Comparison of ENCODE assay signal across 8 mouse cellular contexts in the genomic region with DNA sequence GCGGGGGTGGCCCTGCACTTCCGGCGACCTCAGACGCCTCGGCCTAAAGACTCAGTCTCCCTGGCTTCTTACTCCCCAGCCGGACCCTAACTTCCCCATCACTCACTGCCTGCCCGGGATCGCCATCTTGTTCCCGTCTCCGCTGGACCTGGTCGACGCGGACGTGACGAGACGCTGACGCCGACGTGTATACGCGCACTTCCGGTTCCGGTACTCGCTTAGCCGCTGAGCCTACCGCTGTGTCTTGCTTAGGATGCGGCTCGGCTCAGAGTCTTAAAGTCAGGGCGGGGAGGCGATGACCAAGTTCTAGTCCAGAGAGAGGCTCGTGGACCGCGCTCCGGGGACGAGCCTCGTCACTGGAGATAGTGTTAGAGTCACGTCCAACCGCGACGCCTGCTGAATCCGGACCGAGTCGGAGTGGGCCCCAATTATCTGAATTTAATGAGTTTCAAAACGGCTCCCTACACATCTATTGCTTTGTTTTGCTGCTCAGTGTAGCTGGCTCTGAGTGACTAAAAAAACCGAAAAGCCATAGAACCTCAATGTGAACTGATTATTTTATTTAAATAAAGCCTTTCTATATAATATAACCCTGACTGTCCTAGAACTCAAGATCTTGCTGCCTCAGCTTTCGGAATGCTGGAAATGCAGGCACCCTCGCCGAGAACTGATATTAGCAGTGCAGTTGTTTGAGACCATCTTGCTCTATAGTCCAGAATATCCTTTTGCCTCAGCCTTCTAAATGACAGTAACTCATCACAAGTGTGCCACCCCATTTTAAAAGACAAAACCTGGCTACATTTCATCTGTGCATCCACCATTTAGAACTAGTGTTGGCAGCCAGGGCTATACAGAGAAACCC. TPM values are rescaled to one million over a fixed set of nuclear protein-coding genes. Genes with fewer than 3 reads are reported as not detected.
DNase-seq lines count a peak whose midpoint lies in the region; ATAC-seq and TF ChIP-seq lines count a peak whose summit lies in the region.

Gene Nsrp1, minus strand, starts transcription at position 163 of the 862 bp plus-strand sequence.

- WGBS in heart, embryonic 12.5 days = 4% methylated on average over 48 of the region's 48 CpGs
- 4% methylated on average over 48 of the region's 48 CpGs for WGBS in kidney, postnatal 0 days
- 4% methylated on average over 48 of the region's 48 CpGs for WGBS in liver, embryonic 11.5 days
- 4% methylated on average over 48 of the region's 48 CpGs for WGBS in stomach, embryonic 14.5 days

- H3ac ChIP-seq in C2C12 (ENCODE audit: control insufficient read depth, insufficient read length, low read depth) = peak within 1 kb of the TSS; percentile 79

- H3K4me2 ChIP-seq in heart, embryonic 12.5 days = peak within 1 kb of the TSS; percentile 88
- peak within 1 kb of the TSS; percentile 76 for H3K4me2 ChIP-seq in kidney, postnatal 0 days (ENCODE audit: low read length)
- H3K4me2 ChIP-seq in liver, embryonic 11.5 days = peak within 1 kb of the TSS; percentile 76
- peak within 1 kb of the TSS; percentile 77 for H3K4me2 ChIP-seq in stomach, embryonic 14.5 days (replicated peaks; ENCODE audit: low read depth, low read length)

- peaks cover 28% of the 10 kb centered on the region for H3K36me3 ChIP-seq in C2C12 (ENCODE audit: control insufficient read depth, insufficient read depth)
- H3K36me3 ChIP-seq in erythroblast, embryonic 14.5 days (ENCODE audit: control insufficient read depth) = peaks cover 24% of the 10 kb centered on the region
- H3K36me3 ChIP-seq in heart, embryonic 12.5 days = peaks cover 26% of the 10 kb centered on the region
- H3K36me3 ChIP-seq in kidney, postnatal 0 days (ENCODE audit: insufficient read depth, low read length) = peaks cover 14% of the 10 kb centered on the region; the same call in 1 of the 2 replicates
- peaks cover 7% of the 10 kb centered on the region; the same call in 1 of the 2 replicates for H3K36me3 ChIP-seq in liver, embryonic 11.5 days (ENCODE audit: control insufficient read depth, insufficient read depth, low read length)
- H3K36me3 ChIP-seq in stomach, embryonic 14.5 days (ENCODE audit: control insufficient read depth, insufficient read depth, low read length) = peaks cover 15% of the 10 kb centered on the region

- peaks cover 20% of the 10 kb centered on the region for H3K79me3 ChIP-seq in C2C12 (ENCODE audit: low read depth)

- H3K4me1 ChIP-seq in erythroblast, embryonic 14.5 days (ENCODE audit: control insufficient read depth) = peaks cover 15% of the 10 kb centered on the region
- H3K4me1 ChIP-seq in heart, embryonic 12.5 days (replicated peaks) = no peaks in the 10 kb centered on the region
- H3K4me1 ChIP-seq in kidney, postnatal 0 days (replicated peaks; ENCODE audit: insufficient read depth, low read length) = 0 out of 2 replicates have a peak, but pooled peaks cover 3% of the 10 kb centered on the region
- H3K4me1 ChIP-seq in liver, embryonic 11.5 days (replicated peaks; ENCODE audit: control insufficient read depth, insufficient read depth, low read length) = peaks cover 3% of the 10 kb centered on the region; the same call in 1 of the 2 replicates
- H3K4me1 ChIP-seq in stomach, embryonic 14.5 days (ENCODE audit: control insufficient read depth, insufficient read depth, low read length) = no peaks in the 10 kb centered on the region

- H3K27me3 ChIP-seq in C2C12 (ENCODE audit: control insufficient read depth, insufficient read depth, insufficient read length) = peaks cover 7% of the 10 kb centered on the region
- peaks cover 20% of the 10 kb centered on the region for H3K27me3 ChIP-seq in erythroblast, embryonic 14.5 days (ENCODE audit: control insufficient read depth)
- peaks cover 23% of the 10 kb centered on the region for H3K27me3 ChIP-seq in heart, embryonic 12.5 days (replicated peaks)
- no peaks in the 10 kb centered on the region for H3K27me3 ChIP-seq in kidney, postnatal 0 days (ENCODE audit: insufficient read depth, low read length)
- no peaks in the 10 kb centered on the region for H3K27me3 ChIP-seq in liver, embryonic 11.5 days (replicated peaks; ENCODE audit: control insufficient read depth, insufficient read depth, low read length)
- H3K27me3 ChIP-seq in stomach, embryonic 14.5 days (ENCODE audit: control insufficient read depth, insufficient read depth, low read length) = no peaks in the 10 kb centered on the region

- peaks cover 48% of the 10 kb centered on the region for H3K79me2 ChIP-seq in C2C12 (ENCODE audit: control insufficient read depth, insufficient read depth)

- peak within 1 kb of the TSS; percentile 98 for H3K4me3 ChIP-seq in C2C12 (ENCODE audit: insufficient read depth, poor library complexity, severe bottlenecking)
- peak within 1 kb of the TSS; percentile 97 for H3K4me3 ChIP-seq in erythroblast, embryonic 14.5 days (replicated peaks)
- H3K4me3 ChIP-seq in heart, embryonic 12.5 days = peak within 1 kb of the TSS; percentile 70
- peak within 1 kb of the TSS; percentile 93 for H3K4me3 ChIP-seq in kidney, postnatal 0 days (replicated peaks; ENCODE audit: low read depth, low read length)
- peak within 1 kb of the TSS; percentile 77 for H3K4me3 ChIP-seq in liver, embryonic 11.5 days (ENCODE audit: low read depth, low read length)
- H3K4me3 ChIP-seq in stomach, embryonic 14.5 days (ENCODE audit: low read depth, low read length) = peak within 1 kb of the TSS; percentile 92

- peak within 1 kb of the TSS; percentile 92 for H3K9ac ChIP-seq in heart, embryonic 12.5 days
- peak within 1 kb of the TSS; percentile 76 for H3K9ac ChIP-seq in kidney, postnatal 0 days (ENCODE audit: low read depth, low read length)
- H3K9ac ChIP-seq in liver, embryonic 11.5 days (ENCODE audit: low read depth, low read length) = peak within 1 kb of the TSS; percentile 77
- peak within 1 kb of the TSS; percentile 79 for H3K9ac ChIP-seq in stomach, embryonic 14.5 days (replicated peaks; ENCODE audit: low read depth, low read length)

- peak within 1 kb of the TSS; percentile 83 for H3K27ac ChIP-seq in heart, embryonic 12.5 days (ENCODE audit: poor library complexity, severe bottlenecking)
- H3K27ac ChIP-seq in kidney, postnatal 0 days = peak within 1 kb of the TSS; percentile 88
- H3K27ac ChIP-seq in liver, embryonic 11.5 days (ENCODE audit: low read depth, low read length) = peak within 1 kb of the TSS; percentile 52; the same call in 1 of the 2 replicates
- H3K27ac ChIP-seq in stomach, embryonic 14.5 days (ENCODE audit: low read length) = peak within 1 kb of the TSS; percentile 75

- H3K9me3 ChIP-seq in erythroblast, embryonic 14.5 days (ENCODE audit: control insufficient read depth, low read length) = no peaks in the 10 kb centered on the region
- H3K9me3 ChIP-seq in heart, embryonic 12.5 days (replicated peaks) = no peaks in the 10 kb centered on the region
- H3K9me3 ChIP-seq in kidney, postnatal 0 days (replicated peaks; ENCODE audit: low read length) = no peaks in the 10 kb centered on the region
- no peaks in the 10 kb centered on the region for H3K9me3 ChIP-seq in liver, embryonic 11.5 days (ENCODE audit: control insufficient read depth, low read length)
- H3K9me3 ChIP-seq in stomach, embryonic 14.5 days (ENCODE audit: control insufficient read depth, low read depth, low read length) = no peaks in the 10 kb centered on the region

- TF ChIP-seq CTCF in C2C12 (IDR thresholded peaks at IDR 0.05; ENCODE audit: control insufficient read depth, insufficient read depth, insufficient read length) = no peak
- no peak for TF ChIP-seq CTCF in brain, embryonic 14.5 days (IDR thresholded peaks at IDR 0.05; ENCODE audit: borderline replicate concordance, extremely low read depth, insufficient read depth, insufficient read length)
- no peak for TF ChIP-seq CTCF in kidney, postnatal 0 days (IDR thresholded peaks at IDR 0.05; ENCODE audit: low read depth)

- TF ChIP-seq POLR2A in brain, embryonic 14.5 days (IDR thresholded peaks at IDR 0.05; ENCODE audit: borderline replicate concordance, extremely low read depth, insufficient read depth, insufficient read length, poor library complexity, severe bottlenecking) = peak; percentile 72; the same call in 1 of the 2 replicates

- ATAC-seq in heart, embryonic 12.5 days (ENCODE audit: insufficient number of reproducible peaks, low FRiP score) = peak; percentile 95
- peak; percentile 96 for ATAC-seq in kidney, postnatal 0 days (replicated peaks; ENCODE audit: low FRiP score, low read depth)
- peak; percentile 98 for ATAC-seq in liver, embryonic 11.5 days (replicated peaks; ENCODE audit: low FRiP score)
- peak; percentile 98 for ATAC-seq in stomach, embryonic 14.5 days (ENCODE audit: insufficient number of reproducible peaks, insufficient read depth, low FRiP score, low read depth)

- DNase-seq in brain, embryonic 14.5 days (ENCODE audit: low read depth) = peak; percentile 98
- DNase-seq in kidney, postnatal 0 days (ENCODE audit: low spot score) = peak; percentile 98
- peak; percentile 87 for DNase-seq in liver, embryonic 11.5 days (ENCODE audit: low spot score)
- DNase-seq in naive thymus-derived CD4-positive, alpha-beta T cell, adult 2 months (ENCODE audit: low read depth) = peak; percentile 93

TF ChIP-seq in C2C12, 6 proteins besides CTCF, POLR2A, EP300 and RAD21:
- TF ChIP-seq MYOD1 (IDR thresholded peaks at IDR 0.05; ENCODE audit: control insufficient read depth, insufficient read length, low read depth) (no peak), USF1 (IDR thresholded peaks at IDR 0.05; ENCODE audit: low read depth) (no peak), FOSL1 (IDR thresholded peaks at IDR 0.05; ENCODE audit: insufficient read depth, low read length, poor library complexity, severe bottlenecking) (no peak), MAX (IDR thresholded peaks at IDR 0.05) (no peak), MYOG (IDR thresholded peaks at IDR 0.05; ENCODE audit: control insufficient read depth, extremely low read depth, insufficient read length) (no peak), CEBPB (IDR thresholded peaks at IDR 0.05; ENCODE audit: low read depth) (no peak)
TF ChIP-seq in C2C12: peak in this region for 0.

RNA-seq across cellular contexts. Expression of gene Nsrp1, which starts in this region (rescaled TPM):
- 2.7 TPM for polyA plus RNA-seq in C2C12 (2012; fragmentation: generic; extraction: Trizol)
- 4.7 and 9.4 TPM in 2 replicates for polyA plus RNA-seq in brain, embryonic 14.5 days (2012; rRNA removed)
- polyA plus RNA-seq in erythroblast, embryonic 14.5 days (2012) = 0.49 and 0.65 TPM in 2 replicates
- polyA plus RNA-seq in heart, embryonic 12.5 days (2016; fragmentation: Nextera tagmentation; extraction: Ambion mirVana) = 42.9 and 52.8 TPM in 2 replicates
- 76.3 TPM in 2 replicates for polyA plus RNA-seq in kidney, postnatal 0 days (2015; fragmentation: Nextera tagmentation; extraction: Ambion mirVana)
- polyA plus RNA-seq in liver, embryonic 11.5 days (2014; fragmentation: Nextera tagmentation; extraction: Ambion mirVana) = 37.4 and 45.6 TPM in 2 replicates
- 68.4 and 73.0 TPM in 2 replicates for polyA plus RNA-seq in stomach, embryonic 14.5 days (2014; fragmentation: Nextera tagmentation; extraction: Ambion mirVana)

Comparison
In these comparisons a context has a peak if more than half of its experiments do, and no peak if none do; other contexts are left out.
1. Peak in every context shown above with its lines: DNase-seq, ATAC-seq, H3K4me3 ChIP-seq and H3K27ac ChIP-seq.